Comparison of ENCODE assay signal across 1 mouse cellular context in genomic region chr11:78750885-78751842, GRCm38 (mm10).
TF ChIP-seq lines count a peak whose summit lies in the region.

Ccnq (minus strand) TSS chr11:78751729.

TF ChIP-seq in CH12.LX, 34 proteins besides CTCF, POLR2A, EP300 and RAD21 (continued from another document):
- TF ChIP-seq E2F4 (IDR thresholded peaks at IDR 0.05; ENCODE audit: insufficient replicate concordance, low read depth, low read length) (0 out of 2 replicates have a peak, but pooled peaks have one; percentile 45), MYC (IDR thresholded peaks at IDR 0.05; ENCODE audit: low read depth, low read length) (peak; percentile 84), CHD1 (IDR thresholded peaks at IDR 0.05; ENCODE audit: low read depth, low read length) (peak; percentile 30; the same call in 1 of the 2 replicates), ZNF384 (IDR thresholded peaks at IDR 0.05; ENCODE audit: low read depth, low read length) (no peak), TCF12 (IDR thresholded peaks at IDR 0.05; ENCODE audit: low read depth, low read length) (peak; percentile 95), ZKSCAN1 (IDR thresholded peaks at IDR 0.05; ENCODE audit: borderline replicate concordance, low read depth, low read length) (no peak), KAT2A (IDR thresholded peaks at IDR 0.05; ENCODE audit: insufficient replicate concordance, low read length) (peak; percentile 78; the same call in 1 of the 2 replicates), BHLHE40 (IDR thresholded peaks at IDR 0.05; ENCODE audit: low read depth, low read length) (0 out of 2 replicates have a peak, but pooled peaks have one; percentile 12), NRF1 (IDR thresholded peaks at IDR 0.05; ENCODE audit: low read depth, low read length) (peak; percentile 51), USF2 (conservative IDR thresholded peaks at IDR 0.05; ENCODE audit: low read depth, low read length) (no peak), TBP (conservative IDR thresholded peaks at IDR 0.05; ENCODE audit: low read depth, low read length) (peak; percentile 78), ETS1 (conservative IDR thresholded peaks at IDR 0.05; ENCODE audit: low read depth, low read length) (no peak), SIN3A (IDR thresholded peaks at IDR 0.05; ENCODE audit: low read length) (peak; percentile 93), HCFC1 (IDR thresholded peaks at IDR 0.05; ENCODE audit: low read depth, low read length) (peak; percentile 85), POLR2AphosphoS2 (IDR thresholded peaks at IDR 0.05; ENCODE audit: low read depth, low read length) (peak; percentile 86; the same call in 1 of the 2 replicates), USF1 (IDR thresholded peaks at IDR 0.05; ENCODE audit: low read depth, low read length) (0 out of 2 replicates have a peak, but pooled peaks have one; percentile 3), NELFE (IDR thresholded peaks at IDR 0.05; ENCODE audit: low read depth, low read length) (peak; percentile 98), ZMIZ1 (IDR thresholded peaks at IDR 0.05; ENCODE audit: low read depth, low read length) (peak; percentile 96), JUN (IDR thresholded peaks at IDR 0.05; ENCODE audit: insufficient read depth, low read depth, low read length) (no peak), MAX (IDR thresholded peaks at IDR 0.05; ENCODE audit: low read length) (peak; percentile 92), MAFK (IDR thresholded peaks at IDR 0.05; ENCODE audit: insufficient replicate concordance, low read length) (no peak), ELF1 (IDR thresholded peaks at IDR 0.05; ENCODE audit: low read depth, low read length) (peak; percentile 90), IRF4 (IDR thresholded peaks at IDR 0.05; ENCODE audit: low read depth, low read length) (peak; percentile 66), MXI1 (IDR thresholded peaks at IDR 0.05; ENCODE audit: low read depth, low read length) (peak; percentile 92)
